Mouse (Mus musculus): ENCODE data around the gene Fut2.
A peak's percentile ranks its signal among the peaks of the same experiment; 100 is the strongest.
"Not testable (repeated sequence)": the region's sequence is repeated elsewhere in the genome, so short reads cannot be mapped to it uniquely, and the experiment has no call there.

Fut2 gene

GRCm38 (mm10) chr7:45667761-45668160 is 1.6 kb upstream of the Fut2 start:
- no peak for DNase-seq

- DNase-seq, result no peak
Observed at GRCm38 (mm10) chr7:45665303-45666138, 673 bp downstream of the Fut2 start.

DNA sequence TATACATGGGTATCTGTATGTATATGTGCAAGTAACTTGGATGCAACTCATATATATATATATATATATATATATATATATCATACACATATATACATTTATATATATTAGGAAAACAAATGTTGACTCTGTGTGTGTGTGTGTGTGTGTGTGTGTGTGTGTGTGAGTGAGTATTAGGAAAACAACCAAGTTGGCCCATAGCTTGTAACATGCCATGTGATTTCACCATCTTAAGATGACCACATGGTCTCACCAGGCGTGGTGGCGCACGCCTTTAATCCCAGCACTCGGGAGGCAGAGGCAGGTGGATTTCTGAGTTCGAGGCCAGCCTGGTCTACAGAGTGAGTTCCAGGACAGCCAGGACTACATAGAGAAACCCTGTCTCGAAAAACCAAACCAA is 4.5 kb downstream of the Fut2 start:
- not testable (repeated sequence) for DNase-seq

- no peak for DNase-seq
Observed at GRCm38 (mm10) chr7:45660746-45661478, 5.3 kb downstream of the Fut2 start.

GRCm38 (mm10) chr7:45654424-45655047 is 11.7 kb downstream of the Fut2 start:
- no peak for DNase-seq

DNA sequence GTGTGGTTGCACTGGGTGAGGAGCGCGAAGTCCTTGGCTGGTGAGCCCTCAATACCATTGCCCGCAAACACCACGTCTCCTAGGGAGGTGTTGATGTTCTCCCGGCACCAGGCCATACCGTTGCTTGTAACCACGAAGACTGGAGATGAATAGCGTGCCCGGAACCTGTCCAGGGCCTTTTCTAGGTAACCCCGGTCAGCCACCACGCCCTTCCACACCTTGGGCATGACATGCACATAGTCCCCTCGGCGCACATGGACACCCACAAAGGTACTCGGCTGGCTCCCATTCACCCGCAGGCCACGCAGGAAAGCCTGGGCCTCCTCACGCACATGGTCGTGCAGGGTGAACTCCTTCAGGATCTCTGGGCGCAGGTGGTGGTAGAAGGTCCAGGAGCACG is 15.7 kb downstream of the Fut2 start:
- DNase-seq, result not testable (repeated sequence)

- DNase-seq, result no peak
Observed at GRCm38 (mm10) chr7:45649351-45649750, 16.8 kb downstream of the Fut2 start.

- DNase-seq, result no peak
Observed at GRCm38 (mm10) chr7:45646671-45647070, 19.5 kb downstream of the Fut2 start.

- no peak for DNase-seq
Observed at GRCm38 (mm10) chr7:45645591-45645971, 20.6 kb downstream of the Fut2 start.

GRCm38 (mm10) chr7:45644872-45645590 is 21.2 kb downstream of the Fut2 start:
- DNase-seq, result no peak

DNA sequence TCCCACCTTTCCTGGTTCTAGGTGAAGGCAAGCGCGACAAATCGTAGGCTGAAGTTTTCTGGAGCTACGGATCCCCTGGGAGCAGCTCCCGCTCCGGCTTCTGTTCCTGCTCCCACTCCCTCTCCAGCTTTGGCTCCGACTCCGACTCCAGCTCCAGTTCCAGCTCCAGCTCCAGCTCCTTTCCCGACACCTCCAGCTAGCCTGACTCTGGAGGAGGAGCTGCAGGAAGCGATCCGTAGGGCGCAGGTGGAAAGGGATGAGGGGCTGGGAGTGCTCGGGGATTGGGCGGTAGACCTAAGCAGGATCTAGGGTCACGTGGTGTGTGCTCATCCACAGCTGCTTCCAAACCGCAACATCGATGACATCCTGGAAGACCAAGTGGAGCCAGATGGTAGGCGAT is 22.0 kb downstream of the Fut2 start:
- peak; percentile 57 to 62 for DNase-seq

- DNase-seq, result peak; percentile 99 to 100
Observed at GRCm38 (mm10) chr7:45643441-45644178, 22.6 kb downstream of the Fut2 start.

GRCm38 (mm10) chr7:45642503-45643255 is 23.5 kb downstream of the Fut2 start:
- peak in 1 of 2 experiments; percentile 37 for DNase-seq

DNA sequence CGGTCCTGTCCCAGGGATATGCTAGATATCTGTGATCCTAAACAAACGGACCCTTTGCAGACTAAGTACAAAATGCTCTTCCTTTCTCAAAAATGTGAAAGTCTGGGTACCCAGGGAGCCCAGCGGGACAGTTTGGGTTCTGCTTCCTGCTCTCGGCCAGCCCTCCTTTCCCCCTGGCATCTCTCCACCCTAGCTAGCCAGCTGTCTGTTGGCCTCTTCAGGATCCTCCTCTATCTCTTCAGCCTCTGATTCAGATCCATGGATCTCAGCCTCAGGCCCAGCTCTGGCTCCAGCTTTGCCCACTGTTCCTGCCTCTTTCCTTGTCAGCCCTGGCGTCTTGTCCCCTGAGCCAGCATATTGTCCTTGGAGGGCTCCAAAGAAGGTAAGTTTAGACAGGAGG is 24.1 kb downstream of the Fut2 start:
- DNase-seq, result peak; percentile 53 to 56

DNA sequence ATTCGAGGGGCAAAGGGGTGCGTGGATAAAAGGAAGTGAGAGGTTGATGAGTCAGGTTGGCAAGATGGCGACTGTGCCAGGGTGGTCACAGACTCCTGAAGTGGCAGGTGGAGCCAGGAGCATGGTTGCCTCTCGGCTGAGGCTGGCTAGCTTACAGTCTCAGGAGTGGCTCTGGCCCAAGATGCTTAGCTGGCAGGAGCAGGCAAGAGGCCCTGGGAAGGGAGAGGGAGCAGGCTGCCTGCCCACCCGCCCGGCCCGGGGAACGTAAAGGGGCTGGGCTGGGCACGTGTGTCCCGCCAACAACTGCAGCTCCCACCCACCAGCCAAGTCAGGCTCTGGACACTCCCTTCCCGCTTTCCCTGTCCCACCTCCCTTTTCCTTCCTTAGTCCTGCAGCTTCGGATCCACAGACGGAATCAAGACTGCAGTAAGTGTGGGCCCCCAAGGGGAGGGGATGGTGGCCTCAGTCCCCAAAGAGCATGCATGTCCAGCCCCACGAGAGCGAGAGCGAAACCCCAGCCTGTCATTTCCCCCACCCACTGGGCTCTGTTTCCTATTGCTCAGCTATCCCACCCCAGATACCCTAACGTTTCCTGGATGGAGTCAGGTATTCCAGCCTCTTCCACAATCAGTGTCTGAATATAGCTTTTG is 24.7 kb downstream of the Fut2 start:
- peak; percentile 58 to 63 for DNase-seq

- DNase-seq, result no peak
Observed at GRCm38 (mm10) chr7:45640191-45640957, 25.8 kb downstream of the Fut2 start.

GRCm38 (mm10) chr7:45639561-45640027 is 26.6 kb downstream of the Fut2 start, which contains the start of gene Mamstr:
Gene Mamstr (plus strand): TSS chr7:45639977.
- no peak for DNase-seq

DNA sequence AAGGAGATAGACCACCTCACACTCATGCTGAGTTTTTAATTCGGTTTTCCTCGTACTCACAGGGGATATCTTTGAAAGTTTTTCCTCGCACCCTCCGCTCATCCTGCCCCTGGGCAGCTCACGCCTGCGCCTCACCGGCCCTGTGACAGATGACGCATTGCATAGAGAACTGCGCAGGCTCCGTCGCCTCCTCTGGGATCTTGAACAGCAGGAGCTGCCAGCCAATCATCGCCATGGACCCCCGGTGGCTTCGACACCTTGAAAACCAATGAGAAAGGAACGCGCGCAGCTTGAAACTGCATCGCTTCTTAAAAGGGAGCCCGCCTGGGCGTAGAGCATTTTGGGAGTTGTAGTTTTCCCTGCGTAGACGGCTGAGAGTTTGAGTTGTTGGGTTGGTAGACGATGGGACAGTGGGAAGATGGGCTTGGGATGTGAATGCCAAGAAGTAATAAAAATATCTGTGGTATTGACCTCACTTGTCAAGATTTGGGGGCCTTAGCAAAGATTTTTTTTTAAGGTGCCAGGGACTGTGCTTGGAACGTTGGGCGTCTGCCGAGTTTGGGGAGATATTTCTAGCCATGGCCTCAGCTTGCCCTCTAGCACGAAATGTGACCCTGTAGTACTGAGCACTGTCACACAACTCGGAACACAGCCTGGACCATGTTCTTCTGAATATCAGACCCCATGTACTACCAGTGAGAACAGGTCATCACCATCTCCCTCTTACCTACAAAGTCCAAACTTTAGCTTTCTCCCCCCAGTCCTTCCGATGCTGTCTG is 27.4 kb downstream of the Fut2 start:
- peak; percentile 99 for DNase-seq

DNA sequence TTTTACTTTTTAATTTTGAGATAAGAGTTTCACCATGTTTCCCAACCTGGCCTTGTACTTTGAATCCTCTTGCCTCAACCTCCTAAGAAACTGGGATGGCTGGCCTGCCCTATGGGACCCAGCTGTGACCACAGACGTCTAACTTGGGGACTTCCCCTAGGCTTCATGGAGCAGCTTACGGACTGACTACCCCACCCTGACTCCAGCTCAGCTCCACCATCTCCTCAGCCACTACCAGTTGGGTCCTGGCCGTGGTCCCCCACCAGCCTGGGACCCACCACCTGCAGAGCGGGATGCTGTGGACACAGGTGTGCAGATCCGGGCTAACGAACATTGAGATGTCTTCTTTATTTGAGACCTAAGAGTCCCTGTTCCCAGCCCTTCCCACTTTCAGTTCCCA is 28.5 kb downstream of the Fut2 start:
- DNase-seq, result no peak

Data from cerebellum, postnatal 36 days (tissue).